Mouse (Mus musculus) right cerebral cortex, adult 2 months (tissue): Measurements from ENCODE around the gene Dab2.

ENCODE experiments used
- DNase-seq, 2 experiments: peaks; one replicate each; pipeline ENCODE4 v3.0.0; 2021 to 2022; ENCODE audit warnings: low spot score in 2 of 2

The Dab2 gene

GRCm38 (mm10) chr15:6466995-6467394, 167.4 kb downstream of the Dab2 start:
- DNase-seq, result no peak

GRCm38 (mm10) chr15:6468845-6469244, 169.3 kb downstream of the Dab2 start:
- DNase-seq, result no peak

GRCm38 (mm10) chr15:6469384-6469783, 169.8 kb downstream of the Dab2 start:
- DNase-seq, result no peak

GRCm38 (mm10) chr15:6483561-6483960, 184.0 kb downstream of the Dab2 start:
- DNase-seq, result no peak
